Mouse (Mus musculus) E14TG2a.4 (cell line): ENCODE measurements around the gene Rtp3.

Experiments used
- CTCF ChIP-seq: conservative IDR thresholded peaks from 2 replicates; pipeline ENCODE4 v1.5.1; 2014; ENCODE audit warnings: low read length
- NANOG ChIP-seq: IDR thresholded peaks from 2 replicates; pipeline ENCODE4 v1.6.1; 2014; ENCODE audit warnings: borderline replicate concordance, low read length, mixed read lengths
- POU5F1 ChIP-seq: IDR thresholded peaks from 2 replicates; pipeline ENCODE4 v1.6.1; 2014; ENCODE audit warnings: low read length, borderline replicate concordance

- TF ChIP-seq CTCF (peak; percentile 32), POU5F1 (no peak), NANOG (no peak)
Measured at GRCm38 (mm10) chr9:110953550-110954461, 36.6 kb downstream of the Rtp3 start.
